Mouse (Mus musculus): ENCODE measurements at regions not wholly inside any gene's neighbourhood (a gene's known extent, or its start where the extent isn't known, plus 50 kb on each side); places are given as distances from the start of the nearest gene placed in this dataset.
A peak's percentile ranks its signal among the peaks of the same experiment; 100 is the strongest.

DNA sequence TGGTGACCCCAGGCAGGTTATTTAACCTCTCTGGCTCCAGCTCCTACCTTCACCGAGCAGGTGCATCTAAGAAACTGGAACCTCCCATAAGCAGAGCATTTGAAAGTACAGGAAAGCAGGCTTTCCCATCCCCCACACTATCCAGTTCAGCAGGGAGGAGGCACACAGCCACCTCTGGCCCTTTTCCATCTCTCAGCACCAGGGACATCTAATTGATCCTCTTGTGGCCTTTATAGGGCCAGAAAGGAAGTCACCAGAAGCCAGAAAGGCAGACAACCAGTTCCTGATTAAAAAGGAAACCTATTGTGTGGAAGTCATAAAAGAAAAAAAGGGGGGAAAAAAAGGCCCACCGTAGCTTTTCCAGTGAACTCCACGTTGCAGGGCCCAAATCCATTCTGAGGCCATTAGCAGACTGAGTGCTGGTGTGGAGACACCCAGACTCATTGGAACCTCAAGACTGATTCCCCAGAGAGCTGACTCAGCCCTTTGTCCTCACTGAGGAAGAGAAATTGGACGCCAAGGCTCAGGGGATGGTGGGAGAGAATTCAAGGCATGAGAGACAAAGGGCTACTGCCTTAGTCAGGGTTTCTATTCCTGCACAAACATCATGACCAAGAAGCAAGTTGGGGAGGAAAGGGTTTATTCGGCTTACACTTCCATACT, 163.2 kb upstream of the Zmiz1 start:
- no peak overlapping the region for H3K4me2 ChIP-seq
- H3K27me3 ChIP-seq (replicated peaks), result 0 out of 2 replicates have a peak, but pooled peaks cover 3% of the 10 kb centered on the region
- no peak overlapping the region for H3K4me3 ChIP-seq
- no peak overlapping the region for H3K27ac ChIP-seq
- no peaks in the 10 kb centered on the region for H3K4me1 ChIP-seq
- no peak overlapping the region for H3K9ac ChIP-seq
- ATAC-seq, result no peak
- H3K36me3 ChIP-seq, result no peaks in the 10 kb centered on the region
- 55% methylated on average over 5 of the region's 5 CpGs for WGBS (ENCODE audit: insufficient replicate concordance)
- H3K9me3 ChIP-seq (replicated peaks), result no peaks in the 10 kb centered on the region

DNA sequence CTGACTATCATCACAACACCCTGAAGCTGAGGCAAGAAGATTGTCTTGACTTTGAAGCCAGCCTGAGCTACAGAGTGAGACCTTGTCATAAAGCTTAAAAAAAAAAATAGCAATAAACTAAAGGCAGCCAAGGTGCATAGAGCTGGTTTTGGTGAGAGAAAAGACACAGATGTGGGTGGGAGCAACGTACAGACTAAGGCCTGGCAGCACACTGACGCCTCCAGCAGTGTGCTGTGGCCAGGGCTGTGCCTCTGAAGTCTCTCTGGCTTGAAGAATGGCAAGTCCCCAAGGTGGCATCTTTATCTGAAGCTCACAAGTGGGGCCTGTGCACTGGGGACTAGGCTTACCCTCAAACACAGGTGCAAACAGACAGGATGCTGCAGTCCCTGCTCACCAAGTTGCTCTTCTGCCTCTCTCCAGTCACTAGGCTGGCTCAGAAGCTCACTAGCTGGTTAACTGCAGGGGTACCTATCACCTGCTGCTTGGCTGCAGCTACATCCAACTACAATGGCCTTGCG, 159.3 kb upstream of the Zmiz1 start:
- 58% methylated on average over 3 of the region's 3 CpGs for WGBS (ENCODE audit: insufficient replicate concordance)
- H3K4me1 ChIP-seq, result peaks cover 6% of the 10 kb centered on the region; the same call in 1 of the 2 replicates
- ATAC-seq, result no peak
- H3K27me3 ChIP-seq (replicated peaks), result no peaks in the 10 kb centered on the region
- H3K9me3 ChIP-seq (replicated peaks), result no peaks in the 10 kb centered on the region
- H3K4me3 ChIP-seq, result no peak overlapping the region
- H3K36me3 ChIP-seq, result no peaks in the 10 kb centered on the region
- H3K27ac ChIP-seq, result no peak overlapping the region
- no peak overlapping the region for H3K4me2 ChIP-seq
- no peak overlapping the region for H3K9ac ChIP-seq

DNA sequence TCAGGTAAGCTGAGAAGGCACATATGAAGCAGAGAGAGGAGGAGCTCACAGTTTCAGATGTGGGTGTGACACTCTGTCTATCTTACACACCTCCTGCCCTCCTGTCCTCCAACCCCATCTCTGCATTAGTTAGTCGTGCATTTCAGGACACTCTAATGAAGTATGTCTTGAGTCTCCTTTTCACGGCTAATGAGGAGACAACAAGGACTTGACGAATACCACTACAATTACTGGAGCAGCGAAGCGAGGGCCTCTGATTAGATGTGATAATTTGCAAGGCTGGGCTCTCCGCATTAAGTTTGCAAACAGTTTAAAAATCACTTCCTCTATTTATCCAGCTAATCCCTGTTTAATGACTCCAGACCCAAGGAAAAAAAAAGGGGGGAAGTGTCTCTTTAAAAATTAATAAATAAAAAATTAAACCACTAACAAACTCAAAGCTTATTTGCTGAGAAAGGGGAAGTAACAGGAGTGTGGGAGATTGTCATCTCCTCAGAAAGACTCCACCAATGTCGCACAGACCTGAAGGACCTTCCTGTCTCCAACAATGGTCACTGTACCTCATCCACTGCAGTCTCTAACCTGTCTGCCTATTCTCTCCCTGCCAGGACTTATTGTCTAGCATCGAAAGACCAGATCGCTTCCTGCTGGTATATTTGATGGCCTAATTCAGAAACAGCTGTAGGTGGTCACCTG, 157.5 kb upstream of the Zmiz1 start:
- no peak overlapping the region for H3K4me2 ChIP-seq
- no peaks in the 10 kb centered on the region for H3K9me3 ChIP-seq (replicated peaks)
- H3K9ac ChIP-seq, result no peak overlapping the region
- no peaks in the 10 kb centered on the region for H3K27me3 ChIP-seq (replicated peaks)
- H3K4me3 ChIP-seq, result no peak overlapping the region
- no peak for ATAC-seq
- H3K36me3 ChIP-seq, result no peaks in the 10 kb centered on the region
- no peak overlapping the region for H3K27ac ChIP-seq
- 38% methylated on average over 9 of the region's 9 CpGs for WGBS (ENCODE audit: insufficient replicate concordance)
- H3K4me1 ChIP-seq, result peaks cover 8% of the 10 kb centered on the region; the same call in 1 of the 2 replicates

DNA sequence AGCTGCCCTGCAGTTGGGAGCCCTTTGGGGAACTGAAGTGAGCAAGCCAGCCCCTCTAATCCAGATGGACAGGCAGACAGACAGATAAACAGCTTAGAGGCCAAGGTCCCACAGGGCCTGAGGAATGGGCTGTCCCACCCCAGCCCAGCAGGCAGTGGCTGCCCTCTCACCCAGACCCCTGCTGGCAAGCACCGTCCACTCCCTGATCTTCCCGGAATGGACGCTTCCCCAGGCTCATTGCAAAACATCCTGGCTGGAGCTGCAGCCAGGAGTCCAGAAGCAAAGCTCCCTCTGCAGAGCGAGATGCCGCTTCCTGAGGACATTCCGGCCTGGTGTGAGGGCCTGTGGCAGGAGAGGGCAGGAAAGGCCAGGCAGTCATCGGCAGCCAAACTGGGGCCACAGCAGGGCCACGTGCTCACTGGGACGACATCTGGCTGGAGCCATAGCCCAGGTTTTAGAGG, 154.6 kb upstream of the Zmiz1 start:
- H3K9ac ChIP-seq, result no peak overlapping the region
- H3K4me2 ChIP-seq, result no peak overlapping the region
- peak overlapping the region; percentile 8; the same call in 1 of the 2 replicates for H3K27ac ChIP-seq
- H3K4me3 ChIP-seq, result no peak overlapping the region
- WGBS (ENCODE audit: insufficient replicate concordance), result 24% methylated on average over 9 of the region's 9 CpGs
- H3K9me3 ChIP-seq (replicated peaks), result no peaks in the 10 kb centered on the region
- H3K36me3 ChIP-seq, result no peaks in the 10 kb centered on the region
- peaks cover 8% of the 10 kb centered on the region; the same call in 1 of the 2 replicates for H3K4me1 ChIP-seq
- 0 out of 2 replicates have a peak, but pooled peaks have one; percentile 40 for ATAC-seq
- no peaks in the 10 kb centered on the region for H3K27me3 ChIP-seq (replicated peaks)

DNA sequence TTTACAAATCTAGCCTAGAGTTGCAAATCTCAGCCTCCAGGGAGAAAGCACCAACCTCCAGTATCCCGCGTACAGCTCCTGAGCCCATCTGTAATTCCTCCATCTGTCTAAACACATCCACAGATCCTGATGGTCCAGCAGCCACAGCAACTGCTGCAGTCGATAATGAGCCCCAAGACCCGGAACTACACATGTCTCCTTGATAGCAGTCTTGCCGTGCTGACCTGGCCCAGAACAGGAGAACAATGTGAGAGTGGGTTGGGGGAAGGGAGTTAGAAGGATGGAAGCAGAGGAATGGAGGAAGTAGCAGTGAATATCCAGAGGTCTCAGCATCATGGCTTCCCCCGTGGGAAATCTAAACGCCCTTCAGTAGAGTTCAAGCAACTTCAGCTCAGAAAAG, 152.8 kb upstream of the Zmiz1 start:
- 58% methylated on average over 7 of the region's 7 CpGs for whole genome bisulfite sequencing (ENCODE audit: insufficient replicate concordance)
- Histone ChIP-seq H3K9me3 (replicated peaks) (no peaks in the 10 kb centered on the region), H3K9ac (no peak overlapping the region), H3K4me1 (peaks cover 8% of the 10 kb centered on the region; the same call in 1 of the 2 replicates), H3K4me3 (no peak overlapping the region), H3K27ac (no peak overlapping the region), H3K4me2 (no peak overlapping the region), H3K36me3 (no peaks in the 10 kb centered on the region), H3K27me3 (replicated peaks) (peaks cover 11% of the 10 kb centered on the region; the same call in 1 of the 2 replicates)
- ATAC-seq, result no peak

DNA sequence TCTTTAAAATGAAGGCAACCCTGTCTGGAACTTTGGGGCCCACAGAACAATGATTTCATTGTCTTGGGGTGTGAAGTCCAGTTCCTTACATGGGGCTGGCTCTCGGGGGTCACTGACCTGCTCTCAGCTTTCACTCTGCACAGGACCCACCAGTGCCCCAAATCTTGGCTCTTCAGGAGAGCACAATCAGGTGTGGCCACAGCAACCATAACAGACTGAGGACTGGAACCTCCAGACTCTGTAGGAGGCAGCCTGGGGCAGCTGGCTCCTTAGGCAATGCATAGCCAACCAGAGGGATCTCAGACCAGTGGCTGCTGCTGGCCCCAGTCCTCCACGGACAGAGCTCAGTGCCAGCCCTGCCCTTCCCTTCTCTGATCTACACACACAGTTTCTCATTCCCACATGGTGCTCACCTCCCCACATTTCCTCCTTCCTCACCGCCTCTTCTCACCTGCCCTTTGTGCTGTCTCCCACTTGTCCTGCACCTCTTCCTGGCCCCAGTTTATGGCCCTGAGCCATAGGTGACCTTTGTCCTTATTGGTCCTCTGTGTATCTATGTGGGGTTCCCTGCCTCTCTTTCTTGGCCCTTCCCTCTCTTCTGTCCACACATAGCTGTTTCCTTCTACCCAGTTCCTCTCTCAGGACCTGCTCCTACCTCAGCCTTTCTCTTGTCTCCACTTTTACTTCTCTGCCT, 151.9 kb upstream of the Zmiz1 start:
- Histone ChIP-seq H3K4me1 (peaks cover 8% of the 10 kb centered on the region; the same call in 1 of the 2 replicates), H3K9ac (no peak overlapping the region), H3K4me3 (no peak overlapping the region), H3K36me3 (no peaks in the 10 kb centered on the region), H3K27ac (no peak overlapping the region), H3K27me3 (replicated peaks) (peaks cover 12% of the 10 kb centered on the region; the same call in 1 of the 2 replicates), H3K9me3 (replicated peaks) (no peaks in the 10 kb centered on the region), H3K4me2 (no peak overlapping the region)
- ATAC-seq, result no peak
- 57% methylated on average over 3 of the region's 3 CpGs for WGBS (ENCODE audit: insufficient replicate concordance)

DNA sequence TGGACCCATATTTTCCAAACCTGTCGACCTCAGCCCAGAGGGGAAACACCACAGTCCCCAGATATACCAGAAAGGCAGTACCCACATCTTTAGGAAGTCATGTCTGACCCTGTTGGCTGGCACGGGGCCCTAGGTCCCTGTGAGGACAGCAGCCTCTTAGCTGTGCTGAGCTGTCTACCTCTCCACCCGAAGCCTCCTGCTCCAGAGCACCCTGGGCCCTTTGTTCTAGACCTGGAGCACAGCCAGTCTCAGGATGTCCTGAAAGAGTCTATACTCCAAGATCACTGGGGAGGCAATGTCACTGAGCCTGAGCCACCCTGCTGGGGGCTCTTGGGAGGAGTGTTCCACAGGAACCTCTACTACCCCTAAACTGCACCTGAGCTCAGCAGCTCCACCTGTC, 150.9 kb upstream of the Zmiz1 start:
- Histone ChIP-seq H3K27ac (no peak overlapping the region), H3K9ac (no peak overlapping the region), H3K36me3 (no peaks in the 10 kb centered on the region), H3K9me3 (replicated peaks) (no peaks in the 10 kb centered on the region), H3K4me3 (no peak overlapping the region), H3K4me2 (no peak overlapping the region), H3K27me3 (replicated peaks) (peaks cover 12% of the 10 kb centered on the region; the same call in 1 of the 2 replicates), H3K4me1 (peaks cover 8% of the 10 kb centered on the region; the same call in 1 of the 2 replicates)
- WGBS (ENCODE audit: insufficient replicate concordance), result 42% methylated on average over 3 of the region's 3 CpGs
- ATAC-seq, result no peak

DNA sequence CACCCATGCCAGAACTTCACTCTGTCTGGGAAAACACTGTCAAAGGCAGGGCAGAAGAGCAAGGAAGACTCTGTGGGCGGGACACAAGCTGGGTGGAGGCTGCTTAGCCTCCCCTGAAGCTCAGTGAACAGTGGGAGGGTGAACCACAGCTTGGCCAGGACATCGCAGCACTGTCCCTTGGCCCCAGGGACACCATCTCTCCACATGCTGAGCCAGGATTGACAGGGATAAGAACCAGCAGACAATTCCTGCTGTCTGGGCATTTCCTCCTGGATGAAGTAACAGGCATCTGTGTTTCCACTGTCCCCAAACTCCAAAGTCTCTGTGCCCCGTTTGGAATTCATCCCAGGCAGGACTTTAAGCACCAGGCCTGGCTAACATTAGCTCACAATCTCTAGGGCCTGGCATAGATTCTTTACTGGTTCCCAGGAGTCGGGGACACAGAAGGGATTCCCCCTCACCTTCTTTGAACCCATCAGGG, 148.3 kb upstream of the Zmiz1 start:
- H3K9ac ChIP-seq, result no peak overlapping the region
- H3K4me1 ChIP-seq, result no peaks in the 10 kb centered on the region
- no peak overlapping the region for H3K4me3 ChIP-seq
- 51% methylated on average over 4 of the region's 4 CpGs for whole genome bisulfite sequencing (ENCODE audit: insufficient replicate concordance)
- H3K27me3 ChIP-seq (replicated peaks), result peaks cover 16% of the 10 kb centered on the region
- H3K36me3 ChIP-seq, result no peaks in the 10 kb centered on the region
- no peaks in the 10 kb centered on the region for H3K9me3 ChIP-seq (replicated peaks)
- ATAC-seq, result no peak
- H3K27ac ChIP-seq, result no peak overlapping the region
- no peak overlapping the region for H3K4me2 ChIP-seq

DNA sequence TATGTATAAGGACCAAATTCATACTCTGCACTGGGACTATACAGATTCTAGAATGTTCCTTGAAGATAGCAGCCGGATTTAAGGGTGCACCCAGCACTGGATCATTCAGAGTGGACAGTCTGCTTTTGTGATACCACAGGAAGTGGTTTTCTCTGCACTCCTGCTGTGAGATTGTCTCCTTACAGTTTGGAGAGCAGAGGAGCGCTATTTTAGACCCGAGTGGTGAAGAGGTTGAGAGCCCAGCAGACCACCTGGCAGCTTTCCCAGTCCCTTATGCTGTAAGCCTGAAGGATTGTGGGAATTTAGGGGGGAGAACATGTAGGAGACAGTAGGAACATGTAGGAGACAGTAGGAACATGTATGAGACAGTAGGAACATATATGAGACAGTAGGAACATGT, 147.5 kb upstream of the Zmiz1 start:
- ATAC-seq, result no peak
- no peak overlapping the region for H3K4me2 ChIP-seq
- 25% methylated on average over 3 of the region's 3 CpGs for WGBS (ENCODE audit: insufficient replicate concordance)
- H3K9me3 ChIP-seq (replicated peaks), result no peaks in the 10 kb centered on the region
- H3K4me1 ChIP-seq, result no peaks in the 10 kb centered on the region
- H3K27me3 ChIP-seq (replicated peaks), result peaks cover 21% of the 10 kb centered on the region
- H3K4me3 ChIP-seq, result no peak overlapping the region
- no peak overlapping the region for H3K9ac ChIP-seq
- H3K36me3 ChIP-seq, result no peaks in the 10 kb centered on the region
- H3K27ac ChIP-seq, result no peak overlapping the region

DNA sequence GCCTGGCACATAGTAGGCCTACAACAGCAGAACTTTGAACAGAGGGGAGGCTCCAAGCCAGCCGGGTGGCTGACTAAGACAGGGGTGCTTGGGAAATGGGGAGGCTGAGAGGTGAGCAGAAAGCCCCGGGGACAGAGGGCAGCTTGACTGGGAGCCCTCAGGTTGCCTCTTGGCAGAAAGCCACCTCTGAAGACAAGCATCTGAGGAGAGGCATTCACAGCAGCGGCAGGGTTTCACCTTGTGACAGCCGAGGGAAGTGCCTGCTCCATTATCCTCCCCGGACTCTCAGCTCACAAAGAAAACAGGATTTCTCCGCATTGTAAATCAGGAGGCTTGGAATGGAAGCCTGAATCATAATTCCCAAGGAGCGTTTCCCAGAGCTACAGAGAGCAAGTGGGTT, 146.8 kb upstream of the Zmiz1 start:
- no peak overlapping the region for H3K27ac ChIP-seq
- H3K4me3 ChIP-seq, result no peak overlapping the region
- H3K27me3 ChIP-seq (replicated peaks), result peaks cover 27% of the 10 kb centered on the region
- no peak for ATAC-seq
- H3K4me1 ChIP-seq, result no peaks in the 10 kb centered on the region
- WGBS (ENCODE audit: insufficient replicate concordance), result 42% methylated on average over 7 of the region's 7 CpGs
- no peaks in the 10 kb centered on the region for H3K36me3 ChIP-seq
- no peak overlapping the region for H3K4me2 ChIP-seq
- H3K9ac ChIP-seq, result no peak overlapping the region
- H3K9me3 ChIP-seq (replicated peaks), result no peaks in the 10 kb centered on the region

DNA sequence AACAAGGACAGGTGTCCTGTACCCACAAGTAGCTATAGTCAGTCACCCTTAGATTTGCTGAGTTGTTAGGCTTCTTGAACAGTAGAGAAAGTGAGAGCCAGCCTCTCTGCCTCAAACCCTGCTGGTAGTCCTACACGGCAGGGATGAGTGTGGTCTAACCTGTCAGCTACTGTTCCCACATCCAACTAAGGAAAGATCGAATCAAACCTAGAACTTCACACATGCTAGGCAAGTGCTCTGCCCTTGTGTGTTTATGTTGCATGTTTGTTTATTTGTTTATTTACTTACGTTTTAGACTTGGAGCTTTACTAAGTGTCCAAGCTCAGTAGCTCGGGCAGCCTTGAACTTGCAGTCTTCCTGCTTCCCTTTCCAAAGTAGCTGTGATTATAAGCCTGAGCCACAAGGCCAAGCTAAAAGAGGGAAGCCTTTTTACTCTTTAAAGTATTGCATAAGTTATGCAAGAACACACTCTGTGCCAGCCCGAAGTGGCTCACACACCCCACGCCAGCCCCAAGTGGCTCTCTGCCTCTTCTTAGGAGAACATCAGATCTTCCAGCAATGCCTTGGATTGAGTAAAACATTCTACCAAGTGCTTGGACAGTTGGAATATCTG, 146.1 kb upstream of the Zmiz1 start:
- Histone ChIP-seq H3K4me1 (peaks cover 3% of the 10 kb centered on the region; the same call in 1 of the 2 replicates), H3K9me3 (replicated peaks) (no peaks in the 10 kb centered on the region), H3K27me3 (replicated peaks) (peaks cover 35% of the 10 kb centered on the region), H3K36me3 (no peaks in the 10 kb centered on the region), H3K4me2 (no peak overlapping the region), H3K4me3 (no peak overlapping the region), H3K9ac (no peak overlapping the region), H3K27ac (no peak overlapping the region)
- no peak for ATAC-seq
- 57% methylated on average over 6 of the region's 6 CpGs for whole genome bisulfite sequencing (ENCODE audit: insufficient replicate concordance)

Measured in liver, embryonic 12.5 days (tissue).